Mouse (Mus musculus): ENCODE measurements around the gene Oser1. TPM values are rescaled to one million over a fixed set of nuclear protein-coding genes. Genes with fewer than 3 reads are reported as not detected.
A peak's percentile ranks its signal among the peaks of the same experiment; 100 is the strongest.
"Not testable (repeated sequence)": the region's sequence is repeated elsewhere in the genome, so short reads cannot be mapped to it uniquely, and the experiment has no call there.

The Oser1 gene
- total RNA-seq (2021) = 10 to 100 TPM; 23.3 to 23.7 TPM

GRCm38 (mm10) chr2:163424597-163424996, at the start of gene Oser1:
Gene Oser1, minus strand, starts transcription at chr2:163424697.
- DNase-seq = no peak
- intact Hi-C loops (cut with DNase I) = no loop called here

GRCm38 (mm10) chr2:163472466-163472851, 48.0 kb upstream of the Oser1 start, which contains the start of gene Fitm2:
Gene Fitm2, minus strand, starts transcription at chr2:163472629.
- intact Hi-C loops (cut with DNase I) = no loop called here
- DNase-seq = peak; percentile 96

- intact Hi-C loops (cut with DNase I) = no loop called here
- no peak for DNase-seq
These were observed 47.4 kb upstream of the Oser1 start for GRCm38 (mm10) chr2:163471710-163472465.

- intact Hi-C loops (cut with DNase I) = no loop called here
- DNase-seq = no peak
These were observed 46.6 kb upstream of the Oser1 start for GRCm38 (mm10) chr2:163471136-163471535.

GRCm38 (mm10) chr2:163469711-163470110, 45.2 kb upstream of the Oser1 start:
- DNase-seq = no peak
- intact Hi-C loops (cut with DNase I) = no loop called here

DNA sequence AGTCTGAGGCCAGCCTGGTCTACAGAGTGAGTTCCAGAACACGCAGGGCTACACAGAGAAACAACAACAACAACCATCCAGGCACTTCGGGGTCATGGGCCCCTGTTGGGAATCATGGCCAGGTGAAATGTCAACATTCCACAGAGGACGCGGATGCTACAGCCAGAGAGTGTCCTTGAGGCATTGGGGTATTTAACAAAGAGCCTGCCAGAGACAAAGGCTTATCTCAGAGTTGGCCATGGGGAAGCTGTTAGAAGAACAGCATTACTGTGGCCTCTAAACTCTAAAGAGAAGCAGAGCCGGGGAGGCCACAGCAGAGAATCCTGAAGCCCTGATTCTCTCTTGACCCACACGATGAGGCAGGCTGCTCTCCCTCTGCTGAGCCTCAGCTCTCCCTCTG, 44.4 kb upstream of the Oser1 start:
- no peak for DNase-seq
- intact Hi-C loops (cut with DNase I) = no loop called here

GRCm38 (mm10) chr2:163467585-163467984, 43.1 kb upstream of the Oser1 start:
- DNase-seq = no peak
- intact Hi-C loops (cut with DNase I) = no loop called here

- intact Hi-C loops (cut with DNase I) = no loop called here
- no peak for DNase-seq
These were observed 42.3 kb upstream of the Oser1 start for GRCm38 (mm10) chr2:163466771-163467170.

- intact Hi-C loops (cut with DNase I) = no loop called here
- DNase-seq = no peak
These were observed 40.1 kb upstream of the Oser1 start for GRCm38 (mm10) chr2:163464562-163464961.

DNA sequence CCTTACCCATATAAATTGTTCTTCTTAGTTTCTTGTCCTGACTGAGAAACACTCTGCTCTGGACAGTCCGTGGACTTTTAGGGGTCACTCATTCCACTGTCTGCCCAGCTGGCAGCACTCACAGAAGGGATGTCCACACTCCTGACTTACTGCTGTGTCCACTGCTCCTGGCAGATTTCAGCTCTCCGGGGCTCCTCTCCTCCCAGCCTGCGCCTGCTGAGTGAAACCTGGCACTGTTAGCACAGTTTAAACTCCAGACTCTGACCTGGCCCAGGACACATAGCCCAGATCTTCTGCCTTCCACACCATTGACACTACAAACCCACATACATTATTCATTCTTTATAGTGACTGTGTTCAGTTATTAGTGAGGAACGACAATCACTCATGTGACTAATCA, 39.5 kb upstream of the Oser1 start:
- intact Hi-C loops (cut with DNase I) = no loop called here
- DNase-seq = no peak

DNA sequence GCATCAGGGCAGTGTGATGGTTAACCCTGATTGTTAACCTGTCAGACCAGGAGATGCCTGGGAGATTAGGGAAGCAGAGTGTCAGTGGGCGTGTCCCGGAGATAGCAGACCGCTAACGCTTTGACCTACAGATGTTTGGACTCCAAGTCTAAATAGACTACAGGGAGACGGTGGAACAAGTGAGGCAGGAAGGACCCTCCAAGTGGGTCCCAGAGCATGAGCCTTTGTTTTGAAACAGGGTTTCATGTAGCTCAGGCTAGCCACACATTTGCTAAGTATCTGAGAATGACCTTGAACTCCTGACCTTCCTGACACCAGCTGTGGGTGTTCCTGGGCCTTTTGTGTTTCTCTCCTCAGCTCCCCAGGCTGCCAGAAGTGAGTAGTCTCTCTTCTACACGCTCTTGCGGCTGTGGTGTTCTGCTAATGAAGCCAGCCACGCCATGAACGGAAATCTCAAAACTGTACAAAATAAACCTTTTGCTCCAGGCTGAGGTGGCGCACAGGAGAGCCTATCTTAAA, 38.8 kb upstream of the Oser1 start:
- DNase-seq = no peak
- intact Hi-C loops (cut with DNase I) = no loop called here

DNA sequence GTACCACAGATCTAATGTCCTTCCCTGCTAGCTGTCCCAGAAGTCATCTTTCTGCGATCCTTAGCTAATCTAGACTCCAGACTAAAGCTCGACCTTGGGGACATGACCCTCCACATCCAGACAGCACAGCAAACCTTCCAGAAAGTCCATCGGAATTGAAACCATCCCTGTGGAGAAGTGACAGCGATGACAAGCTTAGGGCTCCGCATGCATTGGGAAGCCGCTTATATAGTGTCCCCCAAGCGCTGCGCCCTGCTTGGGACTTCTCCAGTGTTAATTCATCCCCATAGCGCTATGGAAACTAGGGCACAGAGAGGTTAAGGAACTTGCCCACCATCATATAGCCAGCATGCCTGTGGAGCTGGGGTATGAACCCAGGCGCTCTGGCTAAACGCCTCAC, 38.3 kb upstream of the Oser1 start:
- intact Hi-C loops (cut with DNase I) = no loop called here
- DNase-seq = no peak

DNA sequence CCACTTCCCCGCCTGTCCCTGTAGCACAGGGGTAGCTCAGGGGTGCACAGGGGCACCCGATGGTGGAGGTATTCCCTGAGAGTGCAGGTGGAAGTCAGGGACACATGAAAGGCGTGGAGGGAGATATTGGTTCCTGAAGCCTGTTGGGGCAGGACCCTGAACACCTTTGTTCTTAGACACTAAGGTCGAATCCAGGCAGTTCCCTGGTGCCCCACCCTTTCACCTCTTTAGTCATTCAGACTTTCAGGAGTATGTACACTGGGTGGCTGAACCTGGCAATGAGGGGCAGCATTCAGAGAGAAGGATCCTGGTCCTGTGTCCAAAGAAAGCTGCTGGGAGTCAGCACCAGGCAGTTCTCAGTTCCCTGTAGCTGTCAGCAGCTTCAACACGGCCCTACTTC, 37.9 kb upstream of the Oser1 start:
- DNase-seq = no peak
- intact Hi-C loops (cut with DNase I) = no loop called here

DNA sequence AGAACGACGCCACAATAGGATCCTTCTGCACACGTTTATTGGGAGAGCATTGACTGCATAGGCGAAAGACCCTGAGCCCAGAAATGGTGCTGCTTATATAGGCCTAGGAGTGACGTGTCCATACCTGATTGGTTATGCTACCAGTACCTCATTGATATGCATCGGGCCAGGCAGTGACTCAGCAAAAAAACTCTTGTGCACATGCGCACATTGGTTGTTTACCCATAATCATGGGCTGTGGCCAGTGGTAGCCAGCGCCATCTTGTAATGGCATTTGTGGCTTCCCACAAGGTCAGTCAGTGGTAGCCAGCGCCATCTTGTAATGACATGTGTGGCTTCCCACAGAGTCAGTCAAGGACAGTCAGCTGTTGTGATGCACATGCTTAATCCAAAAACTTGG, 36.8 kb upstream of the Oser1 start:
- intact Hi-C loops (cut with DNase I); DNase-seq: not testable (repeated sequence)

DNA sequence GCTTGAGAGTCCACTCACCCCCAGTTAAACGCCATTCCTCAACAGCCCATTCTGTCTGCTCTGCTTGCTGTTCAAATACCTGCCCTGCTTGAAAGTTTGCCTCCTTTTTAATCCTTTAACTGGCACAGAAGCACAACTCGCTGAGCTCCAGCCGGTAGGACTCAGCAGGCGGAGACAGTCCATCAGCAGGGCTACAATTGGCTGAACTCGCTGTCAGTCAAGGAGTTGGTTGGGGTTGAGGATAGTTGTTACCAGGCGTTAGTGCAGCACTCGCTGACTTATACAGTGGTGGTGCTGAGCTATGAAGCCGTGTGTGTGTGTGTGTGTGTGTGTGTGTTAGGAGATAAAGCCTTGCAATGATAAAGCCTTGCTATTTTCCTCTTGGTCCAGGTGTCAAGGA, 36.1 kb upstream of the Oser1 start:
- intact Hi-C loops (cut with DNase I) = no loop called here
- no peak for DNase-seq

DNA sequence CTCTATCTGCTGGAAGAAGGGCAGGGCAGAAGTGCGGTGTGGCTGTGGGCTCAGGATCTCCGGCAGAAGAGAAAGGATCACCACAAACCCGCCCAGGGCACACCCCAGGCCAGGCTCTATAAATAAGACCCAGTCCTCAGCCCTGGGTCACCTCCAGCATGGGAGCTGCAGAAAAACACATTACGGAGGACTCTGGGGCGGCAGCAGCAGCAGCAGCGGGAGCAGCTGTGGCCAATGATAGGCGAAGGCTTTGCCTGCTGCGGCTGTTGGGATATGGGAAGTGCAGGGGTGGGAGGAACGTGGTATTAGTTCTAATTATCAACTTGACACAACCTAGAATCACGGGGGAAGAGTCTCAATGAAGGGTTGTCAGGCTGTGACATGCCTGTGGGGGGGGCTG, 34.9 kb upstream of the Oser1 start:
- intact Hi-C loops (cut with DNase I) = no loop called here
- no peak for DNase-seq

GRCm38 (mm10) chr2:163458539-163459265, 34.2 kb upstream of the Oser1 start:
- intact Hi-C loops (cut with DNase I) = no loop called here
- DNase-seq = peak; percentile 36

- intact Hi-C loops (cut with DNase I) = no loop called here
- no peak for DNase-seq
These were observed 28.9 kb upstream of the Oser1 start for GRCm38 (mm10) chr2:163453378-163453777.

- DNase-seq = no peak
- intact Hi-C loops (cut with DNase I) = no loop called here
These were observed 28.2 kb upstream of the Oser1 start for GRCm38 (mm10) chr2:163452738-163453137.

- DNase-seq = peak; percentile 45
- intact Hi-C loops (cut with DNase I) = no loop called here
These were observed 26.3 kb upstream of the Oser1 start for GRCm38 (mm10) chr2:163450668-163451295.

DNA sequence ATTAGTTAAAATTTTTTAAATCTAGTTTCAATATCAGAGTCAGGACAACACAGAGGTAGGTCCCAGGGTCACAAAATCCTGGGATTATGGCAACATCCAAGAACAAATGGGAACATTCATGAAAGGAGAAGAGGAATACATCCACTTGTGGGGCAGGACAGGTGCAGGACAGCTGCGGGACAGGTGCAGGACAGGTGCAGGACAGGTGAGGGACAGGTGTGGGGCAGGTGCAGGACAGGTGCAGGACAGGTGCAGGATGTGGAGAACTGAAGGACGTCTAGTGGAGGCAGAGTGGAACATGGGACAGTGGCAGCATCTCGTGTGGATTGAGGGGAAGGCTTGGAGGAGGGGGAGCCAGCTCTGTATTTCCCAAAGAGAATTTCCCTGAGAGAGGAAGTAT, 24.8 kb upstream of the Oser1 start:
- no peak for DNase-seq
- intact Hi-C loops (cut with DNase I) = no loop called here

DNA sequence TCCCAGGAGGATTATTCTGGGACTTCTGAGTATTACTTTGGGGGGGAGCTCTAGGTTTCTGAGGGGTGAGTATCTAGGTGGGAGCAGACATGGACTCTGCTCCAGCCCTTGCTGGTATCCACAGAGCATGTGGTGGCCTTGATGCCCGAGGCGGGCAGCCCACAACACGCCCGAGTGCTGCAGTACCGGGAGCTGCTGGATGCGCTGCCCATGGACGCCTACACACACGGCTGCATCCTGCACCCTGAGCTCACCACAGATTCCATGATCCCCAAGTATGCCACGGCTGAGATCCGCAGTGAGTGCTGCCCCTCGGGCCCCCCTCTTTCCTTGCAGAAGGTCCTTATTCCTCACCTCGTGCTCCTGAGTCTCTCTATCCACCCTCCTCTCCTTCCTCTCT, 22.9 kb upstream of the Oser1 start:
- DNase-seq = no peak
- intact Hi-C loops (cut with DNase I) = no loop called here

All from left cerebral cortex, postnatal 4 days (tissue).